Mouse (Mus musculus): Measurements from ENCODE around the gene Aldh1a3. TPM values are rescaled to one million over a fixed set of nuclear protein-coding genes. Genes with fewer than 3 reads are reported as not detected.

The Aldh1a3 gene
- total and polyA plus RNA-seq, 3 experiments, result 0.35 to 4.6 (median 1.0) TPM

DNA sequence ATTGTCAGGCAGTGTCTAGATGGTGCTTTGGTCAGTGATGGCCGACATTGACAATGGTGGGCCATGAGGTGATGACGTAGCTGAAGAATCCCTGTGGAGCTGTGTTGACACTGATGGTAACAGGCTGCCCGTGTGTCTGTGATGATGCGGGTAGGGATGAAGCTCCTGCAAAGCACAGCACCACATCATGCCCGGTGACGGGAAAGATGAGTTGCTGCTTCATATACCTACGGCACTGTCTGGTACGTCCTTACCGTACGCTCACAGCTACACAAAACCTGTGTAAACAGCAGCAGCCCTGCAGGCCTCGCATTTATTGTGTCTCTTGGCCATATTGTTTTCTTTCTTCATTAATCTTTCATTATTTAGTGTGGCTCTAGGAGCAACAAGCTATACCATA is 62.8 kb downstream of the Aldh1a3 start:
- H3K79me2 ChIP-seq (replicated peaks; ENCODE audit: control insufficient read depth, extremely low read depth, insufficient read depth, poor library complexity, severe bottlenecking), result 0 out of 2 replicates have a peak, but pooled peaks cover 3% of the 10 kb centered on the region
- H3K9ac ChIP-seq (ENCODE audit: insufficient read depth, low read depth), result no peak overlapping the region
- no peak overlapping the region for H3K27ac ChIP-seq (ENCODE audit: insufficient read depth, low read depth)
- H3K27me3 ChIP-seq (replicated peaks), result no peaks in the 10 kb centered on the region
- no peak for TF ChIP-seq CHD2 (IDR thresholded peaks at IDR 0.05; ENCODE audit: low read length)
- TF ChIP-seq SIN3A (IDR thresholded peaks at IDR 0.05; ENCODE audit: low read length), result no peak
- no peak for TF ChIP-seq ELF1 (IDR thresholded peaks at IDR 0.05; ENCODE audit: low read depth, low read length)
- TF ChIP-seq CHD1 (IDR thresholded peaks at IDR 0.05; ENCODE audit: low read depth, low read length), result no peak
- no peak for TF ChIP-seq SMC3 (IDR thresholded peaks at IDR 0.05; ENCODE audit: low read depth, low read length)
- TF ChIP-seq RCOR1 (conservative IDR thresholded peaks at IDR 0.05; ENCODE audit: low read depth, low read length), result no peak
- no peak for TF ChIP-seq MXI1 (IDR thresholded peaks at IDR 0.05; ENCODE audit: low read depth, low read length)
- no peak for TF ChIP-seq ZNF384 (IDR thresholded peaks at IDR 0.05; ENCODE audit: low read depth, low read length)
- no peak for TF ChIP-seq ZC3H11A (IDR thresholded peaks at IDR 0.05; ENCODE audit: low read depth, low read length)
- no peak for TF ChIP-seq JUN (IDR thresholded peaks at IDR 0.05; ENCODE audit: insufficient read depth, low read depth, low read length)
- no peak for TF ChIP-seq CTCF (conservative IDR thresholded peaks at IDR 0.05 in 1 of 2, IDR thresholded peaks at IDR 0.05 in 1 of 2; ENCODE audit: low read depth in 2 of 2, low read length in 2 of 2)
- TF ChIP-seq KAT2A (IDR thresholded peaks at IDR 0.05; ENCODE audit: insufficient replicate concordance, low read length), result no peak
- no peak for TF ChIP-seq TBP (conservative IDR thresholded peaks at IDR 0.05; ENCODE audit: low read depth, low read length)
- no peak for TF ChIP-seq UBTF (IDR thresholded peaks at IDR 0.05; ENCODE audit: low read depth, low read length)
- no peak for TF ChIP-seq JUND (conservative IDR thresholded peaks at IDR 0.05; ENCODE audit: low read depth, low read length)
- TF ChIP-seq ZKSCAN1 (IDR thresholded peaks at IDR 0.05; ENCODE audit: borderline replicate concordance, low read depth, low read length), result no peak
- no peak for TF ChIP-seq IRF4 (IDR thresholded peaks at IDR 0.05; ENCODE audit: low read depth, low read length)
- TF ChIP-seq MAX (IDR thresholded peaks at IDR 0.05; ENCODE audit: low read length), result no peak
- no peak overlapping the region for H3K4me2 ChIP-seq (ENCODE audit: insufficient read depth, low read depth, poor library complexity, severe bottlenecking)
- no peak overlapping the region for H3K4me3 ChIP-seq (replicated peaks in 1 of 3; ENCODE audit: low read depth in 2 of 3, low read length in 2 of 3, poor library complexity in 1 of 3)
- in situ Hi-C loops (cut with MboI; ENCODE audit: low pct_ligation_motif_present, low pct_unique_long_range_greater_than_20kb, low sequenced_read_pairs), result no loop called here
- H3K4me1 ChIP-seq (ENCODE audit: control insufficient read depth in 1 of 2, insufficient read depth in 2 of 2), result peaks cover 4 to 7% of the 10 kb centered on the region in 2 experiments; a peak in 3 of 4 replicates
- dilution Hi-C loops (cut with MboI; ENCODE audit: extremely low pct_ligation_motif_present, extremely low pct_unique_long_range_greater_than_20kb, low sequenced_read_pairs), result no loop called here
- no peak for DNase-seq (ENCODE audit: extremely low read depth)
- H3K9me3 ChIP-seq (replicated peaks; ENCODE audit: low read length), result peaks cover 25% of the 10 kb centered on the region
- peaks cover 4 to 41% of the 10 kb centered on the region in 2 experiments for H3K36me3 ChIP-seq (replicated peaks in 1 of 2; ENCODE audit: control insufficient read depth in 1 of 2, insufficient read depth in 1 of 2, low read length in 1 of 2)

GRCm38 (mm10) chr7:66359044-66359443 is 68.3 kb downstream of the Aldh1a3 start:
- peak; percentile 40; the same call in 1 of the 2 replicates for TF ChIP-seq MAFK (IDR thresholded peaks at IDR 0.05; ENCODE audit: insufficient replicate concordance, low read length)
- TF ChIP-seq MAX (IDR thresholded peaks at IDR 0.05; ENCODE audit: low read length), result no peak
- no peak for TF ChIP-seq ZNF384 (IDR thresholded peaks at IDR 0.05; ENCODE audit: low read depth, low read length)
- peaks cover 0 to 35% of the 10 kb centered on the region in 2 experiments for H3K36me3 ChIP-seq (replicated peaks in 1 of 2; ENCODE audit: control insufficient read depth in 1 of 2, insufficient read depth in 1 of 2, low read length in 1 of 2)
- H3K27me3 ChIP-seq (replicated peaks), result no peaks in the 10 kb centered on the region
- H3K9ac ChIP-seq (ENCODE audit: insufficient read depth, low read depth), result no peak overlapping the region
- H3K4me3 ChIP-seq (replicated peaks in 1 of 3; ENCODE audit: low read depth in 2 of 3, low read length in 2 of 3, poor library complexity in 1 of 3), result no peak overlapping the region
- peaks cover 0 to 15% of the 10 kb centered on the region in 2 experiments; a peak in 2 of 4 replicates for H3K4me1 ChIP-seq (ENCODE audit: control insufficient read depth in 1 of 2, insufficient read depth in 2 of 2)
- dilution Hi-C loops (cut with MboI; ENCODE audit: extremely low pct_ligation_motif_present, extremely low pct_unique_long_range_greater_than_20kb, low sequenced_read_pairs), result no loop called here
- no peaks in the 10 kb centered on the region; the same call in 1 of the 2 replicates for H3K79me2 ChIP-seq (replicated peaks; ENCODE audit: control insufficient read depth, extremely low read depth, insufficient read depth, poor library complexity, severe bottlenecking)
- peaks cover 23% of the 10 kb centered on the region for H3K9me3 ChIP-seq (replicated peaks; ENCODE audit: low read length)
- DNase-seq (ENCODE audit: extremely low read depth), result no peak
- H3K27ac ChIP-seq (ENCODE audit: insufficient read depth, low read depth), result no peak overlapping the region
- in situ Hi-C loops (cut with MboI; ENCODE audit: low pct_ligation_motif_present, low pct_unique_long_range_greater_than_20kb, low sequenced_read_pairs), result no loop called here
- no peak overlapping the region for H3K4me2 ChIP-seq (ENCODE audit: insufficient read depth, low read depth, poor library complexity, severe bottlenecking)
